8 mouse cellular contexts compared by ENCODE assay signal in genomic region chr6:85451664-85452410, GRCm38 (mm10). TPM values are rescaled to one million over a fixed set of nuclear protein-coding genes. Genes with fewer than 3 reads are reported as not detected.
DNase-seq lines count a peak whose midpoint lies in the region; ATAC-seq and TF ChIP-seq lines count a peak whose summit lies in the region.

Gene Pradc1, minus strand, starts transcription at chr6:85451970.

- no peak for TF ChIP-seq CTCF in G1E (IDR thresholded peaks at IDR 0.05; ENCODE audit: low read depth, low read length)
- TF ChIP-seq CTCF in layer of hippocampus, adult 2 months (conservative IDR thresholded peaks at IDR 0.05), result no peak; the same call in 1 of the 2 replicates
- no peak; the same call in 1 of the 2 replicates for TF ChIP-seq CTCF in lung, embryonic 14.5 days (IDR thresholded peaks at IDR 0.05; ENCODE audit: low read depth)
- 0 out of 2 replicates have a peak, but pooled peaks have one; percentile 3 for TF ChIP-seq CTCF in olfactory bulb, adult 2 months (IDR thresholded peaks at IDR 0.05; ENCODE audit: insufficient read depth, low read depth, low read length)
- no peak for TF ChIP-seq CTCF in thymus, adult 2 months (IDR thresholded peaks at IDR 0.05; ENCODE audit: borderline replicate concordance, control insufficient read depth, extremely low read depth, insufficient read depth, low read length, poor library complexity)

- DNase-seq in G1E (ENCODE audit: low spot score), result peak; percentile 92
- DNase-seq in cerebellum, adult 18-20 months, result peak; percentile 95 to 99
- peak; percentile 96 to 97 for DNase-seq in heart, postnatal 36 days
- DNase-seq in layer of hippocampus, adult 2 months (ENCODE audit: low spot score in 2 of 2), result peak; percentile 97 to 98
- DNase-seq in lung, embryonic 14.5 days, result peak; percentile 100
- DNase-seq in thymus, adult 2 months, result peak; percentile 97

- intact Hi-C loops in heart, postnatal 36 days (cut with DNase I), result loop anchor here (5.0 to 10.0 kb wide), 2 partner anchors 135 to 463 kb away; partner anchors contain the start of genes Alms1, Nat8f1 and Tprkb

- H3K4me1 ChIP-seq in G1E (ENCODE audit: insufficient read depth, low read depth, low read length), result peaks cover 58% of the 10 kb centered on the region
- peaks cover 40% of the 10 kb centered on the region for H3K4me1 ChIP-seq in forebrain, embryonic 16.5 days (replicated peaks; ENCODE audit: control insufficient read depth, insufficient read depth, low read length)
- peaks cover 11% of the 10 kb centered on the region; the same call in 1 of the 2 replicates for H3K4me1 ChIP-seq in lung, embryonic 14.5 days (ENCODE audit: insufficient read depth)
- H3K4me1 ChIP-seq in olfactory bulb, adult 2 months (ENCODE audit: control insufficient read depth, insufficient read depth, low read length), result no peaks in the 10 kb centered on the region; the same call in 1 of the 2 replicates
- H3K4me1 ChIP-seq in thymus, adult 2 months (replicated peaks; ENCODE audit: control insufficient read depth, insufficient read depth, low read length), result peaks cover 9% of the 10 kb centered on the region

- TF ChIP-seq POLR2A in olfactory bulb, adult 2 months (IDR thresholded peaks at IDR 0.05; ENCODE audit: insufficient read depth, low read depth, low read length), result peak; percentile 56
- TF ChIP-seq POLR2A in thymus, adult 2 months (IDR thresholded peaks at IDR 0.05; ENCODE audit: control insufficient read depth, extremely low read depth, insufficient read depth, low read length, poor library complexity), result peak; percentile 54

- H3K4me2 ChIP-seq in forebrain, embryonic 16.5 days (ENCODE audit: low read length), result peak within 1 kb of the TSS; percentile 94
- H3K4me2 ChIP-seq in lung, embryonic 14.5 days, result peak within 1 kb of the TSS; percentile 92

- H3K36me3 ChIP-seq in G1E (replicated peaks), result peaks cover 64% of the 10 kb centered on the region
- H3K36me3 ChIP-seq in forebrain, embryonic 16.5 days (ENCODE audit: control insufficient read depth, insufficient read depth), result no peaks in the 10 kb centered on the region
- peaks cover 7% of the 10 kb centered on the region; the same call in 1 of the 2 replicates for H3K36me3 ChIP-seq in lung, embryonic 14.5 days (ENCODE audit: insufficient read depth)
- H3K36me3 ChIP-seq in thymus, adult 2 months (ENCODE audit: control insufficient read depth, insufficient read depth, low read length), result no peaks in the 10 kb centered on the region

- peak within 1 kb of the TSS; percentile 94 for H3K4me3 ChIP-seq in G1E (ENCODE audit: low read depth, low read length)
- H3K4me3 ChIP-seq in forebrain, embryonic 16.5 days (replicated peaks; ENCODE audit: low read length), result peak within 1 kb of the TSS; percentile 88
- peak within 1 kb of the TSS; percentile 90 for H3K4me3 ChIP-seq in layer of hippocampus, adult 2 months
- H3K4me3 ChIP-seq in lung, embryonic 14.5 days (ENCODE audit: low read depth, low read length), result peak within 1 kb of the TSS; percentile 75
- peak within 1 kb of the TSS; percentile 83 for H3K4me3 ChIP-seq in olfactory bulb, adult 2 months (ENCODE audit: insufficient read depth, low read depth, low read length)
- peak within 1 kb of the TSS; percentile 82 for H3K4me3 ChIP-seq in thymus, adult 2 months (ENCODE audit: control insufficient read depth, insufficient read depth, low read length)

- no peaks in the 10 kb centered on the region for H3K27me3 ChIP-seq in G1E (ENCODE audit: insufficient read depth, low read length)
- H3K27me3 ChIP-seq in forebrain, embryonic 16.5 days (replicated peaks; ENCODE audit: control insufficient read depth, insufficient read depth, low read length), result no peaks in the 10 kb centered on the region
- H3K27me3 ChIP-seq in lung, embryonic 14.5 days (ENCODE audit: insufficient read depth, low read length), result no peaks in the 10 kb centered on the region
- H3K27me3 ChIP-seq in thymus, adult 2 months (ENCODE audit: control insufficient read depth, insufficient read depth, low read length), result no peaks in the 10 kb centered on the region

- no peaks in the 10 kb centered on the region for H3K9me3 ChIP-seq in G1E (replicated peaks)
- H3K9me3 ChIP-seq in forebrain, embryonic 16.5 days (ENCODE audit: control insufficient read depth, low read length), result no peaks in the 10 kb centered on the region
- H3K9me3 ChIP-seq in lung, embryonic 14.5 days (ENCODE audit: low read depth, low read length), result no peaks in the 10 kb centered on the region

- under 1% methylated on average over 53 of the region's 54 CpGs for WGBS in forebrain, embryonic 16.5 days
- WGBS in lung, embryonic 14.5 days, result under 1% methylated on average over 53 of the region's 54 CpGs
- under 1% methylated on average over 54 of the region's 54 CpGs for WGBS in olfactory bulb, adult 2 months
- WGBS in thymus, adult 2 months, result under 1% methylated on average over 54 of the region's 54 CpGs

- H3K9ac ChIP-seq in forebrain, embryonic 16.5 days (replicated peaks; ENCODE audit: low read depth, low read length), result peak within 1 kb of the TSS; percentile 88
- peak within 1 kb of the TSS; percentile 96 for H3K9ac ChIP-seq in lung, embryonic 14.5 days

- ATAC-seq in G1E (ENCODE audit: extremely low read depth, insufficient number of reproducible peaks, low FRiP score, poor library complexity, severe bottlenecking), result peak; percentile 79
- peak; percentile 93 for ATAC-seq in forebrain, embryonic 16.5 days
- ATAC-seq in lung, embryonic 14.5 days (ENCODE audit: insufficient read depth), result peak; percentile 94

- peak within 1 kb of the TSS; percentile 92 for H3K27ac ChIP-seq in forebrain, embryonic 16.5 days (ENCODE audit: low read length)
- peak within 1 kb of the TSS; percentile 97 for H3K27ac ChIP-seq in layer of hippocampus, adult 2 months
- H3K27ac ChIP-seq in lung, embryonic 14.5 days (ENCODE audit: low read depth), result peak within 1 kb of the TSS; percentile 93
- H3K27ac ChIP-seq in olfactory bulb, adult 2 months (ENCODE audit: insufficient read depth, low read depth, low read length), result peak within 1 kb of the TSS; percentile 78
- peak within 1 kb of the TSS; percentile 74 for H3K27ac ChIP-seq in thymus, adult 2 months (ENCODE audit: control insufficient read depth, insufficient read depth, low read length)

RNA-seq across cellular contexts. Expression of gene Pradc1, which starts in this region (rescaled TPM):
- total RNA-seq in G1E (2014; fragmentation: Nextera tagmentation) (18.0 and 27.5 TPM in 2 replicates), G1E (2017) (11.9 and 14.5 TPM in 2 replicates)
- 31.8 and 45.1 TPM in 2 replicates for polyA plus RNA-seq in G1E (2012)
- 24.5 and 28.6 TPM in 2 replicates for polyA plus RNA-seq in forebrain, embryonic 16.5 days (2015; fragmentation: Nextera tagmentation; extraction: Ambion mirVana)
- 10 to 100 TPM; 10.7 to 14.7 TPM for total RNA-seq in heart, postnatal 36 days (2021)
- 10 to 100 TPM; 13.1 to 18.2 TPM for total RNA-seq in layer of hippocampus, adult 2 months (2021)
- polyA plus RNA-seq in lung, embryonic 14.5 days (2014; fragmentation: Nextera tagmentation; extraction: Ambion mirVana), result 26.5 and 27.3 TPM in 2 replicates
- not detected in 2 replicates for polyA plus RNA-seq in olfactory bulb, adult 2 months (2012; ENCODE audit: insufficient read depth, insufficient read length, low replicate concordance, missing spikeins)
- polyA plus RNA-seq in thymus, adult 2 months (2012; rRNA removed), result 41.5 and 42.6 TPM in 2 replicates

Comparison
In these comparisons a context has a peak if more than half of its experiments do, and no peak if none do; other contexts are left out.
1. Peak in every context shown above with its lines: DNase-seq, ATAC-seq, H3K4me3 ChIP-seq and H3K27ac ChIP-seq.